Mouse (Mus musculus): ENCODE data around the gene Slc47a2. TPM values are rescaled to one million over a fixed set of nuclear protein-coding genes. Genes with fewer than 3 reads are reported as not detected.
A peak's percentile ranks its signal among the peaks of the same experiment; 100 is the strongest.

The Slc47a2 gene
- under 1 TPM in 1 of 2 experiments, not detected in 1; 0.15 TPM for total RNA-seq (2021)

DNA sequence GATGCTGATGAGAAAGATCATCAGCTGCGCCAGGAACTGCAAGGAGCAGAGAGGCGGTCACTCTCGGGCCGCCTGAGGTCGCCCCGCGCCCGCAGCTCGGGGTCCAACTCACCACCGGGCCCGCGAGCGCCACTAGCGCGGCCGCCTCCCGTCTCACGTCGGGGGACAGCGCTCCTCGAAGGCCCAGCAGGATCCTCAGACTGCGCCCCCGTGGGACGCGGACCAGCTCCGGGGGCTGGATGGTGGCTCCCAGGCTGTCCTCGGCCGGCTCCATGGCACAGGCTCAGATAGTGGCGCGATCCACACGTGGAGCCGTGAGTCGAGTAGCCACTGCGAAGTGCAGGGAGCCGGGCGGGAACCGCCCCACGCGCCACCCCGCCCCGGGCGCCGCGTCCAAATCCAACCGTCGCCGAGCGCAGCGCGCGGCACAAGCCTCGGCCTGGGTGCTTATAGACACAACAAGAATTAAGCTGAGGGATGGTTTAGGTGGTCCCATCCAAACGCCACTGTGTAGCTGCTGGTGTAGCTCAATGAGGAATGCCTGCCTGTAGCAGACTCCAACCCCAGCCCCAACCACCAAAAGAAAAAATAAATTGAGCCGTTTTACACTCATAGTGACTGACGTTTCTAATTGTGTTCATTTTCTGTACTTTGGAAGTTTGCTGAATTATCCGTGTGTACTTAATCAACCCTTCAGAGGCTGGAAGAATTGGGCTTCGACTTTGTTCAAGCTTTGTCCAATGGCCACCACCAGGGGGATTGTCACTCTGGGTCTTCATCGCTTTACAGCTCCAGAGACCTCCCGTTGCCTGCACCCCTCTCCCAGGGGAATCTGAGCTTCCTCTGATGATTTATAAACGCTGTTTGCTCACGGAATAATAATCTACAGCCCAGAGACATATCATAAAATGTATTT, at the start of gene Slc47a2:
Gene Slc47a2, minus strand, starts transcription at position 356 of the 916 bp plus-strand sequence.
- DNase-seq, result no peak

DNA sequence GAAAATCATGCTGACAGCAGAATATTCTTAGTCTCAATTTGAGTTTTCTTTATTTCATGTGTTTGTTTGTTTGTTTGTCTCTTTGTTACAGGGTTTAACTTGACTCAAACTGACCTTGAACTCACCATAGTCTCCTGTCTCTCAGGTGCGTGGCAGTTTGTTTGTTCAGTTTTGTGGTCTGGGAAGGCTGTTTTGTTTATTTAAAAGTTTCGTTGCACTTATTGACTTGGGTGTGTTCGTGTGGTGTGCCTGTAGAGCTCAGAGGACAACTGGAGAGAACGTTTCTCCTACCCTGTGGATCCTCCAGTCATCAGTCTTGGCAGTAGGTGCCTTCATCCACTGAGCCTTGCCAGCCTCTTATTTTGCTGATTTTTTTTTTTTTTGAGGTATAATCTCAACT, 46.3 kb upstream of the Slc47a2 start:
- no peak for DNase-seq

- DNase-seq, result no peak
These were observed 45.4 kb upstream of the Slc47a2 start for GRCm38 (mm10) chr11:61388012-61388411.

GRCm38 (mm10) chr11:61387233-61387632, 44.6 kb upstream of the Slc47a2 start:
- DNase-seq, result no peak

DNA sequence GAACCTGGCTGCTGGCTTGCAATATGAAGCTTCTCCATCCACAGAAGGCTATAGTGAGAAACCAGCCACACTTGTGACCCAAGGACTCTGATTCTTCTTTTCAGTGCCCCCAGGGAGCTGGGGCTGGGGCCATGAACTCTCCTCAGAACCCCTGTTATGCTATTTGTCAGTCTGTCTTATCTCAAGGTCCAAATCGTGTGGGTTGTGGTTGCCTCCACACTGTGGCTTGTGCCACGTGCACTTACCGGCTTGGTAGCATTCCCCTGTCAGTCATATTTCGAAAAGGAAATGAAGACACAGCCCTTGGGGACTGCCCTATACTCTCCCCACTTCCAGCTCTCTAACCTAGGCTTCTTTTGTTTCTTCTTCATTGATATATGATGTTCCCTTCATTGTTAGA, 43.1 kb upstream of the Slc47a2 start:
- DNase-seq, result no peak

- no peak for DNase-seq
These were observed 38.6 kb upstream of the Slc47a2 start for GRCm38 (mm10) chr11:61381272-61381671.

- no peak for DNase-seq
These were observed 36.0 kb upstream of the Slc47a2 start for GRCm38 (mm10) chr11:61378651-61379050.

DNA sequence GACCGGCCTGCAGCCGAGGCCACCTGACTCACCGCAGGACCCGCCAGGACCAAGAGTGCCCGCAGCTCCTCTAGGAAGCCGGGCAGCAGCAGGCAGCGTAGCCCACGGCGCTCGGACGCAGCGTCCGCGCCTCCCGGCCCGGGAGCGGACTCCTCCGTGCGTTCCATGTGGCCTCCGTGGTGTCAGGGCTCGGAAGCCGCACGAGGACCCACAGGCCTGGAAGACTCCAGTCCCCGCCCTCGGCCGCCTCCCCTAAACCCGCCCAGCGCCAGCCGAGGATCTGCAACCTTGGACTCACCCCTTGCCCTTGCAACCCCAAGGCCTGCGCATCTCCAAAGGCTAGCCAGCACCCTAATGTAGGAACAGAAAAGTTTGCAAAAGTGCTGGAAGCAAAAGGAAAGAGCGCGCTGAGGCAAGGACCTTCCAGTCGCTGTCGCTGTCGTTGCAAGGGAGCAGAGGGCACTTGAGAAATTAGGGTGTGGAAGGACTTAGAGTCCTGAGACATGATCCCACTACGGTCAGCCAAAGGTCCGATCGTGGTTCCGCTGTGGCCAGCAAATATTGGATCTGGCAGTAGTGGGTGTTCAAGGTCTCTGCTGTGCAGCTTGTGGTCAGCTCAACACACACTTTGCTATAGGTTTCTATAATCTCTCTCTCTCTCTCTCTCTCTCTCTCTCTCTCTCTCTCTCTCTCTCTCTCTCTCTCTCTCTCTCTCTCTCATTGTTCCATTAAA, 35.4 kb upstream of the Slc47a2 start, which contains the start of gene Slc47a1:
Gene Slc47a1, minus strand, starts transcription at position 465 of the 733 bp plus-strand sequence.
- DNase-seq, result no peak

- no peak for DNase-seq
These were observed 26.0 kb upstream of the Slc47a2 start for GRCm38 (mm10) chr11:61368668-61369067.

DNA sequence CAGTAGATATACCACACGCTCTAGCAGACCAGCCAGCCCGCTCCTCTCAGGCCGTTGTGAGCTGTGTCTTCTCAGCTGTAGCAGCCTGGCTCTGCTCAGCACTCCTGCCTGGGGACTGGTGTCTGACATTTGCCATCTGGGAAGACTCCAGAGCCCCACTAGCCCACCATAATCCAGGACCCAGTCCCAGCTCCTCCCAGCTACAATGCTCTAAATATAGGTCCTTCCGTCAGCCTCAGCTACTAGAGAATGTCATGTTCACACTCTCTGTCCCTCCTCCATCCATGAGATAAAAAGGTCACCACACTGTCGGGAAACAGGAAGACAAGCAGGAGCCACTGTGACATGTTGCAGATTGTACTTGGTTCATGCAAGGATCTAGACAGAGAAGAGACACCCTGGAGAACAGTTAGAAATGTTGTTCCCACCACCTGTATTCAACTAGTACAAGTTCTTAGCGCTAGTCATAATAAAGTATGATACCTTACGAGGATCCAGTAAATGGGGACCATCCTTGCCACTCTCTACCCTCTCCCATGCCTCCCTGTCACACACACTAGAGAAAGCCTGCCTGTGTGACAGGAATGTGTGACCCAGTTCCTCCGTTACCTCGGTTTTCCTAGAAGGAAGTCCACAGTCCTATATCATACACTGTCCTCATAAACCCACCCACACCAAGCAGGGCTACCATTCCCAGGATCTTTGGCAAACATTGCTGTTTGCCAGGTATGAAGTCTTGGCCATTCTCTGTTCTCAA, 24.0 kb upstream of the Slc47a2 start:
- no peak for DNase-seq

DNA sequence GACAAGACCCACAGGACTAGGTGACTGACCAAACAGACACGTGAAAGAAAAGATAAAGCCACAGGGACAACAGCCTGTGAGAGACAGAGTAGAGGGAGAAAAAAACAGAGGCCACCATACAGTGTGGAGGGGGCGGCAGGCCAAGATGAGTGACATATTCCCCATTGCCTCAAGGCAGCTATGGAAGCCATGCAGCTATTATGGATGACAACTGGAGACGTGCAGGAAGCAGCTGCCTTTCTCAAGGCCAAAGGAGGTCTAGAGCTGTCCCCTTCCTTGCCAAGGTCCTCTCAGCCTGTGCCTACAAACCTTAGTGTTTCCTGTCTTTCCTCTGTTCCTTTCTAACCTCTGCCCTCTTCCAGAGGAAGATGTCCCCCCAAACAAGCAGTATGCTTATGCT, 23.3 kb upstream of the Slc47a2 start:
- DNase-seq, result no peak

- no peak for DNase-seq
These were observed 21.4 kb upstream of the Slc47a2 start for GRCm38 (mm10) chr11:61364096-61364495.

DNA sequence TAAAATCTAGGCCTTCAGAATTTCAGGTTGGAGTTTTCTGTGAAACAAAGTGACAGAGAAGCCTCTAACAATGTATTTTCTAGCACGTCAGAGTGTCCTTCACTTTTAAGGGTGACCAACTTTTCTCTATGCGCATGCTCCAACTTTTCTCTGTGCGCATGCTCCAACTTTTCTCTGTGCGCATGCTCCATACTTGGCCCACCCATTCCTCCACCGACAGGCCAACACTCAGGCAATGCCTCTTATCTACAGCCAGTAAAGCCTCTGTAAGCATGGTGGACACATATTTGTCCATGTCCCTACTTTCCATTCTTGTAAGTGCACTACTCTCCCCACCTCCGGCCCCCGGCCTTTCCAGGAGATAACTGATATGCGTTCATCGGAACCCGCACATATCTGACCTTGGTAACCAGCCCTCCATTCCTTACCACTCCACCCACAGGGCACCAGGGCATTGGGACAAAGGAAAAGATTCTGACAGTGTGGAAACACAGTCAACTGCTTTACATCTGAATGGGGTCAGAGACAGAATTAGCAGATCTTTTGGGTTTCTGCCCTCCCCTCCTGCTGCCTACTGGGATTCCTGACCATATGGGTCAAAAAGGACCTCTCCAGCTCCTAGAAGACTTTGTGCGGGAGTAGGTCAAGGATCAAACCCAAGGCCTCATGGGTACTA, 19.0 kb upstream of the Slc47a2 start:
- no peak for DNase-seq

DNA sequence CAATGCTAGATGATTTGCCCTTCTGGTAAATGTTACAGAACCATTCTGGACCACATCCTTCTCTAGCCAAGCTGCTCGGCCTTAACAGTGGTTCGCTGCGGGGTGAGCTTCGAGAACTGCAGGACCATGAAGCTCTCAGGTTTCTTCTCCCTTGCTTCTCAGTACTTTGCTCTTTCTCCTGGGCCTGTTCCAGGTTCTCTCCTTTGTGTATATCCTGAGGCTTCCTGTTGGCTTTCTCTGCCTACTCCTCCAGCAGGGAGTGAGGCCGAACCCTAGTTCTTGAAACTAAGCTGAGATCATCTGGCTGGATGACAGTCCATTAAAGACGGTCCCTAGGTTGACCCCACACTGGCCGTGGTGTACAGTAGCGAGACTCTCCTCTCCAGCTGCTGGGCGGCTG, 13.9 kb upstream of the Slc47a2 start:
- no peak for DNase-seq

DNA sequence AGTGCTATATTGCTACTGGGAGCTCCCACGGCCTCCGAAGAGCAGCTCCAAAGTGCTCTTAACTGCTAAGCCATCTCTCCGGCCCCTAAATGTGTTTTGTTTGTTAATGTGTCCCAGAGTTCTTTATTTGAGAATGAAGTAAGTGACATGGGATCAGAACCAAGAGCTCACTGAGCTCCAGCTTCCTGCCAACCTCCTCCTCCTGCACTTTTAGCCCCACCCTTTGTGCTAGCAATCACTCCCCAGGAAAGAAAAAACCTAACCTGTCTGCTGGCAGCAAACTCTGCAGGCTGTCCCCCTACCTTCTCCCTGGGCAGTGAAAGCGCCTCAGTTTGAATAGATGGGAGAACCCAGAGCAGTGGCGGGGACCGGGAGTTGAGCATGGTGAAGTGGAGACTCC, 13.5 kb upstream of the Slc47a2 start:
- DNase-seq, result no peak

- DNase-seq, result no peak
These were observed 12.7 kb upstream of the Slc47a2 start for GRCm38 (mm10) chr11:61355351-61355750.

- DNase-seq, result no peak
These were observed 11.7 kb upstream of the Slc47a2 start for GRCm38 (mm10) chr11:61354346-61354745.

GRCm38 (mm10) chr11:61353038-61353437, 10.4 kb upstream of the Slc47a2 start:
- DNase-seq, result no peak

DNA sequence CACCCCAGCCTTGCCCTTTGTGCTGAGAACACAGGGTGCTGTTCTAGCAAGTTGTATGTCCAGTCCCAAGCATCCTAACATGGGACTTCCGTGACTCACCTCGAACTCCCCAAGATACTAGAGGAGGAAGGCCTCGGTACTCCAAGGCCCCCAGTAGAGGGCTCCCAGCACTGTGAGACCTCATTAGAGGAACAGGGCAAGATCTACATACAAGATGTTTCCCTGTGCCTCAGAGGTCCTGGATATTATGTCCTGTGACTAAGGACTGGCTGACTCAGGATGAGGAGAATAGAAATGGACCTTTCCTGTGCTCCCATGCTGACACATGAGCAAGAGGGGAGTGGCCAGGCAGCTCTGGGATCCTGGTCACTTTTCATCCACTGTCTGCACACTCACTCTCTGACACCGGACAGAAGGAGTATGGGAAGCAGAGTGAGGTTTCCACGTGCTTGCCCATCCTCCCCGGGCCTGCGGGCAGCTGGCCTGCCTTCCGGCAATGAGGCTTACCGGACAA, 9.5 kb upstream of the Slc47a2 start:
- no peak for DNase-seq

- DNase-seq, result peak; percentile 16 to 37
These were observed 6.7 kb upstream of the Slc47a2 start for GRCm38 (mm10) chr11:61349337-61349736.

GRCm38 (mm10) chr11:61346133-61346532, 3.5 kb upstream of the Slc47a2 start:
- no peak for DNase-seq

DNA sequence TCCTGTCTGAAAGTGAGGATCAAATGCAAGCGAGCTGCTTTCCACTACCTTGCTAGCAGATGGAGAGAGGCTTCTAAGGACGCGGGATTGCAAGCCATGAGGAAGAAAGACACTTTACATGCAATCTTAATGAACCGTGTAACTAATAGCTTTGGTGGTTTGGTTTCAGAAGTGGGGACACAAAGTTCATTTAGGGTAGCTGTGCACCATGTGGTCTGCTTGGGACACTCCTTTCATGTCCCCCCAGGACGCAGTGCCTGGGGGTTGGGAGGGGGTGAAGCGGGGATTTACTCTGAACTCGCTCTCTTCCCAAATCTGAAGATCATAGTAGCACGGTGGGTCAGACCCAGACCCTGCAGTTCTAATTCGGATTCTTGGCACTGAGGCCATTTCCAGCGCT, 689 bp downstream of the Slc47a2 start:
- DNase-seq, result no peak

Measured in layer of hippocampus, postnatal 36 days (tissue).